Mouse (Mus musculus): ENCODE results near the gene Pex11g.

DNA sequence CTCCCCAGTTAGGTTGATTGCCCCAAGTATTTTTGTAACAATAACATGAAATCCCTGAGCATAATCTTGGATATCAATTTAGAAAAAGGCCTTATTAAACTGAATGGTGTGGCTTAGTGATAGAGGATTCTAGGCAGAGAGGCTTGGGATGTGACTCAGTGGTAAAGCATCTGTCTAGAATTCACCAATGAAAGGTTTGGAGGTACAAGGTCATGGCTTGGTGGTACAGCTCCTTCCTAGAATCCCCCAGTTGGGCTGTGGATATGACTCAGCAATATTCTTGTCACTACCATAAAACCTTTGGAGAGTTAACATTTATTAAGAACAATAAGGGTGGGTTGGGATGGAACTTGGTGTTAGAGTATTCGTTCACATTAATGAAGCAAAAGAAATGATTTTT is 54.7 kb downstream of the Pex11g start:
- TF ChIP-seq CTCF (IDR thresholded peaks at IDR 0.05; ENCODE audit: low read depth, low read length) (no peak), POLR2A (IDR thresholded peaks at IDR 0.05; ENCODE audit: insufficient read depth, low read length) (no peak), EP300 (IDR thresholded peaks at IDR 0.05; ENCODE audit: insufficient read depth, low read depth, low read length) (no peak)
